Mouse (Mus musculus) heart, postnatal 14 days (tissue): ENCODE measurements around the gene Xlr3c. TPM values are rescaled to one million over a fixed set of nuclear protein-coding genes. Genes with fewer than 3 reads are reported as not detected.
"Not testable (repeated sequence)": the region's sequence is repeated elsewhere in the genome, so short reads cannot be mapped to it uniquely, and the experiment has no call there.

Source experiments
- DNase-seq, 2 experiments: peaks; one replicate each; pipeline ENCODE4 v3.0.0; 2021 to 2022
- intact Hi-C: fragments of 180-260 bp; cut with DNase I; formaldehyde crosslinking; loops from one replicate; pipeline ENCODE4 v1.15.1; 2025
- long read RNA-seq, 2 experiments: library from polyadenylated mRNA; stranded (forward); transcript quantifications; one replicate each; pipeline ENCODE4 v2.0.0; 2021
- total RNA-seq, 2 experiments: library from RNA; stranded (reverse); gene quantifications; 2 replicates each; pipeline ENCODE4 v1.2.3; 2021

Gene Xlr3c
- total RNA-seq: not detected
- long read RNA-seq, experiment 1: 0 reads
- long read RNA-seq, experiment 2: 0 reads

- intact Hi-C loops, DNase-seq: not testable (repeated sequence)
Measured at GRCm38 (mm10) chrX:73265270-73265669, at the start of gene Xlr3c. Gene Xlr3c, minus strand, starts transcription at chrX:73265390.

DNA sequence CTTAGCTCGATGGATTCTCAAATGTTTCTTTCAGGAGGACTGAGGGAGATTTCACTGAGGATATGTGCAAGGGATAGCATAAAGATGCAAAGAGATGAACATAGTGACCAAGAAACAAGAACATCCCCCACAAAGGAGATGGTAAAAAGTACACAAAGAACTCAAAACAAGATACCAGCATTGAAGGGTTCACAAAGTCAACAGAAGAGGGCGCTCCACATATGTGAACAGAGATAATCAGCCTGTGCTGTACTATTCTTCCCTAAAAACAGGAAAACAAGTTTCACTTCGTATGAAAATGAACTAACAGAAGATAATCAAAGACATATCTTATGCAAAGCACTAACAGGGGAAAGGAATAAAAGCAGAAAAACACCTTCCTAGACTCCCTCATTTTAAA, 47.3 kb upstream of the Xlr3c start:
- intact Hi-C loops: loop anchor here (5.0 kb wide), 2 partner anchors 120 to 180 kb away; no protein-coding TSS in a partner anchor
- peak; percentile 1 to 29 for DNase-seq

- DNase-seq, intact Hi-C loops: not testable (repeated sequence)
Measured at GRCm38 (mm10) chrX:73295745-73296144, 30.6 kb upstream of the Xlr3c start.

- intact Hi-C loops: not testable (repeated sequence)
Measured at GRCm38 (mm10) chrX:73292876-73293275, 27.7 kb upstream of the Xlr3c start, which contains the start of the genes Xlr5a and Xlr5c. Gene Xlr5a, minus strand, starts transcription at chrX:73292976. Gene Xlr5c, minus strand, starts transcription at chrX:73292976.

DNA sequence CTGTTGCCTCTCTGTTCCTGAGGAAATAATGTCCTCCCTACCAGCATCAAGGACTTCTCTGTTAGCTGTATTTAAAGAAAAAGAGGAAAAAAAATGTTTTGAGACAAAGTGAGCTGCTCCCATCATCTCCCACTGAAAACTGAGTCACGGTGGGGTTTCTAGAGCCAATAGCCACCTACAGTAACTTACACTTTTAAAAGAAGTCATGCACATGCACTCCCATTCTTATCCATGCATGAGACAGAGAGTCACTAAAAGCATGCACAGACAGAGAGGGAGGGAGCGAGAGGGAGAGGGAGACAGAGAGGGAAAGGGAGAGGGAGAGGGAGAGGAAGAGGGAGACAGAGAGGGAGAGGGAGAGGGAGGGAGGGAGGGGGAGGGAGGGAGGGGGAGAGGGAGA, 2.8 kb downstream of the Xlr3c start:
- intact Hi-C loops: not testable (repeated sequence)

More at GRCm38 (mm10) chrX:73292876-73293275, 27.7 kb upstream of the Xlr3c start, which contains the start of the genes Xlr5a and Xlr5c:
- DNase-seq: not testable (repeated sequence)

DNA sequence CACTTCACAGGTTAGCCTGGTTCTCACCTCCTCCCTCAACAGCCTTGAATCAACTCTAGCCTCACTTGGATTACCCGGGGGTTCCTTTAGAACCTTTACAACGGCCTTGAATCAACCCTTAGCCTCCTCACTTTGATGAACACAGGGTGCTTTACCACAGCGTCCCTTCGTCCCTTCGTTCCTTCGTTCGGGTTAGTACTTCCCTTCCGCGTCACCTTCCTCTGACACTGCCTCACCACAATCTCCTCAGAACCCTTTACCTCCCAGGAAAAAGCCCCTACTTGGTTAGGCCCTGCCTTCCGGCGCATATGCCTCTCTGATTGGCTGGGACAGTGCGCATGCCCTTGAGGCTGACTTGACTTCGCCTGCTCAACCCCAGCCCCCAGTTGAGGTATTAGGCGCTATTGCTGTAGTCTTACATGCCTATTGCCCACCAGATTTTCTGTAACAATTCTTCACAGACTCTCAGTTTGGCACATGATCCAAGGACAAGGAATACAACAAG, 22.3 kb downstream of the Xlr3c start, which contains the start of gene Xlr4c:
Gene Xlr4c (minus strand): TSS at position 310 of the 505 bp plus-strand sequence.
- intact Hi-C loops, DNase-seq: not testable (repeated sequence)

More for the DNA sequence above, 2.8 kb downstream of the Xlr3c start:
- not testable (repeated sequence) for DNase-seq

GRCm38 (mm10) chrX:73229288-73229687, 35.9 kb downstream of the Xlr3c start:
- intact Hi-C loops: loop anchor here (10.0 kb wide), 1 partner anchor 116 kb away; the partner anchor contains the start of gene Zfp275

DNA sequence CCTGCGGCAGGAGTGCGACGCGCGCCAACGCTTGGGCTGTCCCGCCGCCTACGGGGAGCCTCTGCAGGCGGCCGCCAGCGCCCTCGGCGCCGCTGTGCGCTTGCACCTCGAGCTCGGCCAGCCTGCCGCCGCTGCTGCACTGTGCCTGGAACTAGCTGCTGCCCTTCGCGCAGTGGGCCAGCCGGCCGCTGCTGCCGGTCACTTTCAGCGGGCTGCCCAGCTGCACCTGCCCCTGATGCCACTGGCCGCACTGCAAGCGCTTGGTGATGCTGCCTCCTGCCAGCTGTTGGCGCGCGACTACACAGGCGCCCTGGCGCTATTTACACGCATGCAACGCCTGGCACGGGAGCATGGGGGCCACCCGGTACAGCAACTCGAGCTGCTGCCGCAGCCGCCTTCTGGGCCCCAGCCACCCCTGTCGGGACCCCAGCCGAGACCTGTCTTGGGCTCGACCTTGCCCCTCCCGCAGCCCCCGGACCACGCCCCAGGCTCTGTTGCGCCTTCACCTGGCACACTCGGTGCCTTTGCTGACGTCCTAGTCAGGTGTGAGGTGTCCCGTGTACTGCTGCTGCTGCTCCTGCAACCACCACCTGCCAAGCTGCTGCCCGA, 36.5 kb downstream of the Xlr3c start:
- peak; percentile 44 to 58 for DNase-seq
- intact Hi-C loops: loop anchor here (10.0 kb wide), 1 partner anchor 116 kb away; the partner anchor contains the start of gene Zfp275

More at GRCm38 (mm10) chrX:73229288-73229687, 35.9 kb downstream of the Xlr3c start:
- no peak for DNase-seq

DNA sequence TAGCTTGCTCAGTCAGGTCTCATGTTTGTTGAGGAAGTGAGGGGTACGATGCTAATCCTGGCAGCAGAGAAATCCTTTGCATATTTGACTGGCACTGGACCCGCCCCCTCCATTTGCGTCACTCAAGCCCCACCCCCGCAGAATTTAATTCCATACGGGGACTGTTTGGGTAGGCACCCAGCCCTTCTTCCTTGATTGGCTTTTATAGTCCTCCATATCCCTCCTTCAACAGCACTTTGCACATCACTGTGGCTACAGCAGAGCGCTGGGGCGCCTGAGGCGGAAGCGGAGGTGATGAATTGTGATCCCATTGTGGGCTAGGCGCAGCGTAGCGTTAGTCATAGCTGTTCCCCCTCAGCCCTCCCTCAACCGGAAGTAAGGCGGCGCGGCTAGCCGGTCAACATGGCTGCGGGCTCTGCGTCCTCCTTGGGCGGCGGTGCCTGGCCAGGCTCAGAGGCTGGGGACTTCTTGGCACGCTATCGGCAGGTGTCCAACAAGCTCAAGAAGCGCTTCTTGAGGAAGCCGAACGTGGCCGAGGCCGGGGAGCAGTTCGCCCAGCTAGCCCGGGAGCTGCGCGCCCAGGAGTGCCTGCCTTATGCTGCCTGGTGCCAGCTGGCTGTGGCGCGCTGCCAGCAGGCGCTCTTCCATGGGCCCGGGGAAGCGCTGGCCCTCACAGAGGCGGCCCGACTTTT, 37.1 kb downstream of the Xlr3c start, which contains the start of gene F8a:
Gene F8a (plus strand): TSS at position 378 of the 692 bp plus-strand sequence.
- peak; percentile 75 to 78 for DNase-seq
- intact Hi-C loops: loop anchor here (10.0 kb wide), 1 partner anchor 117 kb away; the partner anchor contains the start of gene Zfp275

DNA sequence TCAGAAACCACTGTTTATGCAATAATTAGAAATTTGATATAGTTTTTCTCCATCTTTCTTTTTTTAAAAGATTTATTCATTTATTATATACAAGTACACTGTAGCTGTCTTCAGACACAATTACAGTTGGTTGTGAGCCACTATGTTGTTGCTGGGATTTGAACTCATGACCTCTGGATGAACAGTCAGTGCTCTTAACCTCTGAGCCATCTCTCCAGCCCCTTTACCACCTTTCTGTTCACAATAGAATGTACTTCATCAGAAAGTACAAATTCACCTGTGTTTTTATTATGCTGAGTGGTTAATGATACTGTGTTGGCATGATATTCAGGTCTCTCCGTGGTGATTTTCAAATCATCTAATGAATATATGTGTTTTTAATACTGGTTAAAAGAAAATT, 39.8 kb downstream of the Xlr3c start:
- DNase-seq: no peak
- intact Hi-C loops: loop anchor here (10.0 kb wide), 1 partner anchor 119 kb away; the partner anchor contains the start of gene Zfp275

GRCm38 (mm10) chrX:73213819-73214564, 51.2 kb downstream of the Xlr3c start, which contains the start of gene Xlr4b:
Gene Xlr4b, plus strand, starts transcription at chrX:73214333.
- DNase-seq, intact Hi-C loops: not testable (repeated sequence)

Other genes starting within 250 kb of the Xlr3c start
- under 1 TPM in 1 of 2 experiments, not detected in 1; 0.24 TPM for gene Pnma5, start 228.3 kb downstream of the Xlr3c start, total RNA-seq
- not detected for gene Pnma3, start 200.6 kb downstream of the Xlr3c start, total RNA-seq
- 1 to 10 TPM in 1 of 2 experiments, not detected in 1; 2.7 TPM for gene Xlr4a, start 182.9 kb downstream of the Xlr3c start, total RNA-seq
- gene Xlr3a, start 168.3 kb downstream of the Xlr3c start, total RNA-seq: 1 to 10 TPM in 1 of 2 experiments, not detected in 1; 1.1 TPM
- not detected for gene Gm14685, start 148.3 kb downstream of the Xlr3c start, total RNA-seq
- gene Xlr5b, start 116.6 kb downstream of the Xlr3c start, total RNA-seq: not detected
- not detected for gene DXBay18, start 115.9 kb downstream of the Xlr3c start, total RNA-seq
- gene Spin2d, start 88.4 kb downstream of the Xlr3c start, total RNA-seq: not detected
- gene Xlr3b, start 73.2 kb downstream of the Xlr3c start, total RNA-seq: 1 to 10 TPM in 1 of 2 experiments, under 1 TPM in 1; 0.19 to 3.5 TPM
- 1 to 10 TPM in 1 of 2 experiments, under 1 TPM in 1; 0.36 to 1.4 TPM for gene Xlr4b, start 51.1 kb downstream of the Xlr3c start, total RNA-seq
- 1 to 10 TPM; 6.3 to 6.4 TPM for gene F8a, start 37.1 kb downstream of the Xlr3c start, total RNA-seq
- 1 to 10 TPM in 1 of 2 experiments, not detected in 1; 1.2 TPM for gene Xlr4c, start 22.3 kb downstream of the Xlr3c start, total RNA-seq
- gene Xlr5a, start 27.6 kb upstream of the Xlr3c start, total RNA-seq: not detected
- gene Xlr5c, start 27.6 kb upstream of the Xlr3c start, total RNA-seq: not detected
- not detected for gene Gm45015, start 71.5 kb upstream of the Xlr3c start, total RNA-seq
- gene Zfp275, start 77.2 kb upstream of the Xlr3c start, total RNA-seq: 1 to 10 TPM; 4.8 to 5.7 TPM
- not detected for gene Gm18336, start 133.3 kb upstream of the Xlr3c start, total RNA-seq
- not detected for gene Zfp92, start 145.7 kb upstream of the Xlr3c start, total RNA-seq
- gene Trex2, start 170.0 kb upstream of the Xlr3c start, total RNA-seq: not detected
- 1 to 10 TPM; 8.3 to 8.8 TPM for gene Haus7, start 193.7 kb upstream of the Xlr3c start, total RNA-seq
- gene Bgn, start 218.2 kb upstream of the Xlr3c start, total RNA-seq: 100 to 1,000 TPM; 216 to 248 TPM
- under 1 TPM in 1 of 2 experiments, not detected in 1; 0.14 TPM for gene Atp2b3, start 237.7 kb upstream of the Xlr3c start, total RNA-seq